Mouse (Mus musculus): ENCODE measurements around the gene Itgb1bp1.
A peak's percentile ranks its signal among the peaks of the same experiment; 100 is the strongest.

Gene Itgb1bp1

DNA sequence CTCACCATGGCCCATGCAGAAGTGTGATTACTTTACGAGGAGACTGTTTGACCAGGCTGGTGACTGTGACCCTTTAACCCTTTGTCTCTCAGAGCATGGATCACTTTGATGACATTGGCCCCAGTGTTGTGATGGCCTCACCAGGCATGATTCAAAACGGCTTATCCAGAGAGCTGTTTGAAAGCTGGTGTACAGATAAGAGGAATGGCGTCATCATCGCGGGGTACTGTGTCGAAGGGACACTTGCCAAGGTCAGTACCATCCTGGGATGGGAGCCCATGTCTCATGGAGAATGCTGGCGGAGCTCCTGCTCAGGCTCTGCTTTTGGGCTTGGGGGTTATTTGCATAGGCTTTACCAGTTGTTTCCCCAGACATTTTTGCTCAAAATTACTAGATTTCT lies 15.2 kb upstream of the Itgb1bp1 start:
- no peak for DNase-seq (ENCODE audit: low spot score)

DNA sequence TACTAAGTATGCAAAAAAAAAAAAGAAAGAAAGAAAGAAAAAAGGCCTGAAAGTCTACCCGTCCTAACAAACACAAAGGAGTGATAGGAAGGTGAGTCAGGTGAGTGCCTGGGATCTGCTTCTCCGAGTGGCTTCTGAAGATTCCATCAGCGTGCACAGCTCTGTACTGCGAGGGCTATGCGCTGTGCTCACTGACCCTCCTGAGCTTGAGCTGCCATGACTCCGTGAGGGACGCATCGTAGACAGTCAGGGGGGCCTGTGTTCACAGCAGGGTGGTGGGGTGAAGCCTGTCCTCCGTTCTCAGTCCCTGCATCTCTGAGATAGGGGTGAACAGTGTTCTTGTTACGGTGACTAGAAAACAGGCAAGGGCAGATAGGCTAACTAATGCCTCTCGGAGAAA lies 12.8 kb upstream of the Itgb1bp1 start:
- no peak for DNase-seq (ENCODE audit: low spot score)

DNA sequence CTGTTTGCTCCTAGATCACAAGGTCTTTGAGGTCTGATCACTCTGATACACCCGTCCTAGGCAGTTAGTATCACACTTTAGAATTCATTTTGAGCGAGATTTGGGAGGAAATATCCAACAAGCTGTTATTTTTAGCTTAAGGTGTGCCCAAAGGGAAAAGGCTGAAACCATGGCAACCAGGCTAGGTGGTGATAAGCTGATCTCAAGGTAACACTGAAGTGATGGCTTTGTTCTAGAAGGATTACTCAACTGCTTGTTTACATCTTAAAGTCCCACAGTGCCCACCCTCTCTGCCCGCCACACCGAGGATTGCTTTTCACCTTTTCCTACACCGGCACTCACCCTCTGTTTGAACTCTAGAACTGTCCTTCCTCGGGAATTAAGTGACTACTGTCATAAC lies 3.6 kb upstream of the Itgb1bp1 start:
- DNase-seq (ENCODE audit: low spot score): no peak

DNA sequence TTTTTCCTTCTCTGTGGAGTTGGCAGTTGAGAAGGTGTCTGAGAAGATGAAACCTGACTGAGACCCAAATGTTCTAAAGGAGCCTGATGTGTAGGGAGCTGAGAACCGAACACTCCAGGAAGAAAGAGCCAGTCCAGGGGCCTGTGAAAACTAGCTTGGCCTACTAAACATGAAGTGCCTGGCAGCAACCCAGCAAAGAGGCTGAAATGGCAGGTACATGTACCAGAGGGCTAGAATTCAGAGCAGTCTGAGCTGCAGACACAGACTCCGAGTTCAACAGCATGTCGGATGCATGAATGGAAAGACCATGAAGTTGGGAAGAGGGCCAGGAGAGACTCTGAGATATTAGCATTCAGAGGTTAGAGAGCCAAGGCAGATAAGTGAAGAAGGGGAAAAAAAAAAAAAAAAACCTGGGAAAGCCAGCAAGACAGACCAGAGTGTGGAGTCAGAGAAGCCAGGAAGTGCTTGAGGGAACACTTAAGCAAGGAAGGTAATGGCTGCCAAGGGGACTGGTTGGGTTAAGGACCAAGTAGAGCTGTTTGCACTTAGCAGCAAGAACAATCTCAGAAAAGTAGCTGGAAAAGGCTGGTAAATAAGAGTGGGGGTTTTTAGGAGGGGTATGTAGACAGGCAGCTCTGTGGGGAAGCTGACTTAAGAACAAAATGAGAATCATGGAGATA lies 2.8 kb upstream of the Itgb1bp1 start:
- DNase-seq (ENCODE audit: low spot score): no peak

DNA sequence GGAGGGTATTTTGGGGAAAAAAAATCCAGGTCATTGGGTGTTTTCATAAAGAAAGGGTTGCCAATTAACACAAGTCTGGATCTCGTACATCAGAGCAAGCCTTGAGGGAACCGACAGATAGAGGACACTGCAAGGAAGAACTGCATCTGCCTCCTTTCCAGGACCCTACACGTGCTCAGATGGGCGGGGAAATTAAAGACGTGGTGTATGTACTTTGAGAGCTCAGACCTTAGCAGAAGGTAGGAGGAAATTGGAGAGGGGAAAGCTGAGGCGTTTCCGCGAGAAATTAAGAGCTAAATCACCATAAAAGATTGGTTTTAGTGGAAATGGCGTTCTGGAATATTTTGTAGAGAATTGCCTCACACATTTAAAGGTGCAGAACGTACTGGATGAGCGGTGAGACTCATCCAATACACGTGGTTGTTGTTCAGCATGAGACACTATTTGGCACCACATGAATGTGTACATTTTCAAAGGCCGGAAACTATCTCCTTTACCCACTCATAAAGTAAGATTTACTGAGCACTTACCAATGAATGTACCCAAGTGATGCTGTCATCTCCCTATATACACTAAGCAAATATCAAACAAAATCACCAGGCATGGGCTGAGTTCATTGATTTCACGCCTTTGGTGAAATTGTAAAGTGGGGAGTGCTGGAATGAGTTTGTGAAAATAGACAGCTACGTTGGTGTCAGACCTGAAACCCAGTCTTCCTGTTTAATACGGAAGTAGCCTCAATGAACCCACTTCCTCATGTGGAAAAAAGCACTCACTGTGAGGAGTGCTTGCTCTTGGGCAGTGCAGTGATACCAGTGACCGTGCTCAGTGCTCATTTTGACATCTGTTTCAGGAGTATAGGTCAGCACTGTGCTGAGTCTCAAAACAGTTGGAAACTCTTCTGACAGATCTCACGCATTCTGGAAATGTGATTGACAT lies 897 bp upstream of the Itgb1bp1 start:
- no peak for DNase-seq (ENCODE audit: low spot score)

DNA sequence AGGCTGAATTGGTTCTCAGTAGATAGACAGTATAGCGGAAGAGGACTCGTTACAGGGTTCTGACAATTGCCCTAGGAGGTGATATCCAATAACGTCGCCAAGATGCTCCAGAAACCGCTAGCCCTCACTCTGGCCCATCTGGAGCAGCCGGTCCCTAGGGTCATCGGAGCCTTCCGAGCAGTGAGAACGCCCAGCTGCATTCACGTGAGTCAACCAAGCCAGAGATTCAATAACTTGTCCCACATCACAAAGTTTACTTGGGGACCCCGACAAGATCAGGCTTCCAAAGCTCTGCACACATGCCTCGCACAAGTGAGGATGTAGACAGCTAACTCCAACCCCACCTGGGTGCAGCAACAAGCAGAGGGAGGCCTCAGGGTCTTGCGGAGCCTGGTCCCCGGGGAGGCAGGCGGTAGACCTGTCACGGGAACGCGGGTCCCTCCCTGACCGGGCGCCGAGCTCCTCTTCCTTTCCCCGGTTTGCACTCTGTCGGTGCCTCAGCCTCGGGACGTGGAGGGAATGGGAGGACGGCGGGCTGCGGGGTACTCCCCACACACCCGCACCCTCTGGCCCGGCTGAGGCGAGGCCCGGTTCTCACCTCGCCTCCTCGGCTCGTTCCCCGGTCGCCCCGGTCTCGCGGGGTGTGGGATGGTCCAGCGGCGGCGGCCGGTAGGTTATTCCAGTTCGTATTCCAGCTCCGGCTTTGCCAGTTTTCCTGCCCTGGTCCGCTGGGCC lies 409 bp downstream of the Itgb1bp1 start:
- DNase-seq (ENCODE audit: low spot score): no peak

DNA sequence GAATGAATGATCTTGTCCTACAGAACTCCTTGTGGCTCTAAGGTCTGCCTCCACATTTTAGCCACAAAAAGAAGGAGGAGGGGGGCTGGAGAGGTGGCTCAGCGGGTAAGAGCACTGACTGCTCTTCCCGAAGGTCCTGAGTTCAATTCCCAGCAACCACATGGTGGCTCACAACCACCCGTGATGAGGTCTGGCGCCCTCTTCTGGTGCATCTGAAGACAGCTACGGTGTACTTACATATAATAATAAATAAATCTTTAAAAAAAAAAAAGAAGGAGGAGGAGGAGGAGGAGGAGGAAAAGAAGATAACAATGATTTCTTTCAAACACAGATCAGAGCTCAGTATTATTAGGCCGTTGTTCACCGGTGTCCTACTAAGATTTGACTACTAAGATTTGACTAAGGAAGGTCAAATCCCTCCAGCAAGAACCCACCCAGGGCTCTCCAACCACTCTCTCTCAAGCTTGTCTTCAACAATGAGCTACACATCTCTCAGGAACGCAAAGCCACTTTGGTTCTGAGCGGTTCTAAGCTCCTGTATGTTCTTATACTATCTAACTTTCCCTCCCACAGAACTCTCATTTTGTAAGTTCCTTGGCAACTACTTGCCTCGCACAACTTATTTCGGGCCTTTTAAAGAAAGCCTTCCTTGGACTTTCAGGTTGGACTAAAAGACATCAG lies 1.2 kb downstream of the Itgb1bp1 start, which contains the start of gene Cpsf3:
Gene Cpsf3 (plus strand): TSS at position 631 of the 681 bp plus-strand sequence.
- no peak for DNase-seq (ENCODE audit: low spot score)

DNA sequence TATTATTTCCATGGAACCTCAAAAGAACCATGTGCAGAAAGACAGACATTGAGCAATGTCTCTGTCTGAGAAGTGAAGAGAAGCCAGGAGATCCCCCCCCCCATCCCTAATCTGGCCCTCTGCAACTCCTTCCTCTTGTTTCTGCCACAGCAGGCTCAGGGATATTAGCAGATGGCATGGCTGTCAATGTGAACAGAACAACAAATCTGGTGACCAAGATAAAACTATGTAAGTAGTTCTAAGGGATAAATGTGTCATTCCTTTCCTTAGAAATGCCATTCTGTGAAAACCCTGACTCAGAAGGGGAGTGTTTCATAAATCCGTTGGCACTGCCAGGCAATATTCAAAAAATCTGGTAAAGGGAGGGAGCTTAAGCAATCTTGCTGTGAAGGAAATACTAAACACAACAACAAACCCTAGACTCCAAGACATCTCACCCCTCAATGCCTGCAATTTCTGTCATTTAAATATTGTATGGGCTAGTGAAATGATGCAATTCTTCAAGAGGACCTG lies 8.7 kb downstream of the Itgb1bp1 start:
- DNase-seq (ENCODE audit: low spot score): no peak

DNA sequence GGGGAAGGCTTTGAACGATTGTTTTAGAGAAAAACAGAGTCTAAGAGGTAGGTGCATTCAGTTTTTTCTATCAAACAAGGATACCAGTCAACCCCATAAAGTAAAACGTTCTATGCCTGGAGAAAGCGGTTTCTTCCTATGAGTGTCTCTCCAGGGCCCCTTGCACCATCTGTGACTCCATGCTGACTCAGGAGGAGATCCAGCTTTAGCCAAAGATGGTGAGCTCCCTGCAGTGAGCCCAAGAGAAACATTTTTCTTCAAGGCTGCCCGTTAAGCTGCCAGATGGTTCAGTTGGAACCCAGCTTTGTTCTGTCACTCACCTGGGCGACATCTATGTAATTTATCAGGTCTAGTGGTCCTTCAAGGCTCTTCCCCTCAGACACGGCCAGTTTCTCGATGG lies 11.6 kb downstream of the Itgb1bp1 start:
- no peak for DNase-seq (ENCODE audit: low spot score)

DNA sequence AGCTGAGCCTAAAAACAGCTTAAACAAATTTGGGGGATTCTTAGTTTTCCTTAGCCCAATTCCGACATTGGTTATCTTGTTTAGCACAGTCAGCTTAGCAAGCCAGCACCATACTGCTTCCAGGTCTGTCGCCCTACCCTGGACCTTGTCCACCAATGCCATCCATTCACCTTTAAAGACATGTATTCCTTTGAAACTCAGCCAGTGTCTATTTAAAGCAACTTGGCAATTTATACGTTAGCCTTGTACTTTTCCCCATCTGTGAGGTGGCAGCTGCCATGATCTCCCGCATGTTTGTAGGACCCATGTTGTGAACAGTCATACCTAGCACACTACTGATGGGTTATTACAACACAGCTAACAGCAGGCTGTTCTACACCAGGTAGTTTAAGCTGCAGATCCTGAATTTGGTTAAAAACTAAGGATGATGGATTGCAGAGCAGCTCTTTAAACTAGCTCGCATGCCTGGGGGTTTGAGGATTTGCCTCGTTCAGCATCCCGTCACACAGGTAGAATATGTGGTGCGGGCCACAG lies 17.9 kb downstream of the Itgb1bp1 start:
- no peak for DNase-seq (ENCODE audit: low spot score)

DNA sequence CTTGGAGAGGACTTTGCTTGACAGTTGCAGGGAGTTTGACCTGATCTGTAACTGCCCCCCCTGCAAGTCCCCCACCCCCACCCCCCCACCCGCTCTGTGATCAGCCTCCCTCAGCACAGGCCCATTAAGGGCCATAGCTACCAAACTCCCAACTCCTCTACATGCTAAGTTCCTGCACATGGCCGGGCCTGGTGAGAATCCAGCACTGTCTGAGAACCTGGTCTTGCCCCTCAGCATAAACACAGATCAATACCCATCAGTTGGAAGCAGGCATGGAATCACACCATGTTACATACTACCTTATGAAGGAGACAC lies 19.3 kb downstream of the Itgb1bp1 start:
- no peak for DNase-seq (ENCODE audit: low spot score)

DNA sequence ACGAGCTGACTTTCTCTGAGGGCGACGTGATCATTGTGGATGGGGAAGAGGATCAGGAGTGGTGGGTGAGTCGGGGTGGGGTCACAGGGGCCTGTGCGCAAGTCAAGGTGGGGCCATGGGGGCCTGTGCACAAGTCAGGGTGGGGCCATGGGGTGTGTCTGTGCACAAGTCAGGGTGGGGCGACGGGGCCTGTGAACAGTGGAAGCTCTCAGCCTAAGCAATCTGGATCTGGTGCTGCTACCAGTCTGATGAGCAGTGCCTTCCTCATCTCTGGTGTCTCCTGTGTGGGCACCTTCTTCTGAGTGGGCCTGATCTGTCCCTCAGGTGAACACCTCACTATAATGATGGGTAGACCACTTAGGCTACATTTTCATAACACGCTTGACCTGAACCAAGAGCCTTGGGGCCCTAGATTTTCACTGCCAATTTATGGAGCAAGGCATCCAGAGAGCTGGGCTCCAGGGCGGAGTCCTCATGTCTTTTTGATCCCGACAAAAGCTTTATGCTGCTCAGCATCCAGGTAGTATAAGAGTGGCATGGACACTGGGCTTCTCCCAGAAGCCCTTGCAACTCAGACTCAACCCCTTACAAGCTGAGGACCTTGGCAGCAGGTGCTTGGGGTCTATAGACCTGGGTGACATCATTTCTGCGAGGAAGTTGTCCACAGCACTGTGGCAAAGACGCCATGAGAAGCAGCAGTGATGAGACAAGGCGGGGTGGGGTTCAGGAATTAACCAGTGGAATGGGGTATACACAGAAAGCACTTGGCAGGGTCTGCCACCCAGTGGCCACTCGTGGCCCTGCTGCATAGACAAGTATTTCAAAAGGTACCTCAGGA lies 19.9 kb downstream of the Itgb1bp1 start:
- peak; percentile 52 for DNase-seq (ENCODE audit: low spot score)

DNA sequence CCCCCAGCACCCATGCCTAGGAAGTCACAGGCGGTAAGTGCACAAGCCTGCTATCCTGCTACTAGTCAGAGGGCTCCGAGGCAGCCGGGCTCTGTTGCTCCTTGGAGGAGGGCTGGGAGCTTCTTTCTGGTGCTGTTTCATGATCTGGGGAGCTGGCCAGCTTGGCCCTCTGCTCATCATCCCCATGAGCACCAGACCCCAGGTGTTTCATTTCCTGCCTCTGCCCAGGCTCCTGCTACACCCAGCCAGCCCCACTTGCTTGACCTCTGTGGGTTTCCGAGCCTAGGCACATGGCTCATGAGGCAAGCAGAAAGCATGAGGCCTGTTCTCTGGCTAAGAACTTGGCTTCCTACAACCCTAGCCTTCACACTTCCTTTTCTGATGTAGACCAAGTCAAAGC lies 20.6 kb downstream of the Itgb1bp1 start:
- no peak for DNase-seq (ENCODE audit: low spot score)

DNA sequence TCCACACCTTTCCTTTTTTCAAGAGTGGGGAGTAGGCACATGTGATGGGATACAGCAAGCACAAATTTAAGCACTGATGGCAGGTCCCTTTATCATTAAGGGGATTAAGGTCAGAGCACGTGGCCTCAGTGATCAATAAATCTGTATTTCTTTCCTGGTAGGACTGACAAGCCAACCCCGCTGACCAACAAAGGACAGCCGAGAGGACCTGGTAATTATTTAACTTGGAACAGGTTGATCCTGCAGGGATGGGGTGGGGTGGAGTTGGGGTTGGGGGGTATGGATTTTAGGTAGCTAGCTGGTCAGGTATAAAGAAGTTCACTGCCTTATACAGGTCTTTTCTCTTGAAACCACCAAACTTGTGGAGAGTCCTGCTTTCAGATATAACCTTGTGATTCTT lies 21.1 kb downstream of the Itgb1bp1 start:
- DNase-seq (ENCODE audit: low spot score): no peak

DNA sequence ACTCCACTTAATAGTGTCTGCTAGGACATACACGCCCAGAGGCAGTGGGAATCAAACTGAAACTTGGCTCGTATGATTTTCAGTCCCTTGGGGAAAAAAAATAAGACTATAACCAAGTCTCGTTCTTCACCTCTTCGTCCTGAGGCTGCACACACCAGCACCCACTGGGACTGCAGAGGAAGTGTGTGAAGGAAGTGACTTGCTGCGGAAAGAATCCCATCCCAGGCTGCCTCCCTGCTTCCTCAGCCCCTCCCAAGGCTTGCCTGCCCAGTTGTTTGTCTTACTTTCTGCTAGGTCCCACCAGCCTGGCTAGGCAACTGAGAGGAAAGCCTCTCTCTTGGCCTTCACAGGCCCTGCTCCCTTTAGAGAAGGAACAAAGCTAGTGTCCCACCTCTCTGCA lies 21.8 kb downstream of the Itgb1bp1 start:
- no peak for DNase-seq (ENCODE audit: low spot score)

DNA sequence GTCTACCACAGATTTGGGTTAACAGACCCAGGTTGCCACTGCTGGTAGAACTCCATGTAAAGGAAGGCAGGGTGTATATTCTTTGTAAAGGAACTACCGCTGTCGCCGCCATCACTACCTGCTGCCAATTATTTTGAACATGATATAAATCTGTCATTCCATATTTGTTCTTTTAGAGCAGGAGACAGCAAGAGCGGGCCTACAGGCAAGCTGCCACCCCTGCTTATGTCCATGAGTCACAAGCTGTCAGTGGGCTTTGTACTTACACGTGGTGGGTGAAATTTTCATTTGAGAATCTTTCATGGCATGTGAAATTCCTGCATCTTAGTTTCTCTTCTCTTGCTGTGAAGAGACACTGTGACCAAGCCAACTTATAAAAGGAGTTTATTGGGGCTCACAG lies 22.8 kb downstream of the Itgb1bp1 start:
- DNase-seq (ENCODE audit: low spot score): no peak

DNA sequence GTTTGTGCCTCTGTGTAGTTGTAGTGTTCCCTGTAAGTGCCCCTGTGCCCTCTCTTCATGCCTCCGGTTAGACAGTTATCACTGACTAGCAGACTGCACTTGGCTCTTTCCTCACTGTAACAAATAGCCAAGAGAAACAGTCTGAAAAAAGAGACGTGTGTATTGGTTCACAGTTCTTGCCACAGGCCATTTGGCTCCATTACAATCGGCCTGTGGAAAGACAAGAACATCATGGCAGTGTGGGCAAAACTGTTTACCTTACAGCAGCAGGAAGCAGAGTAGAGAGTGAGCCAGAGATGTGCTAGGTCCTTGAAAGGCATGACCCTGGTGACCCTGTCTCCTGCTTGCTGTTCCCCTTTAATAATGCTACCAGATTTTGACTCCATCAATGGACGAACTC lies 24.6 kb downstream of the Itgb1bp1 start:
- no peak for DNase-seq (ENCODE audit: low spot score)

DNA sequence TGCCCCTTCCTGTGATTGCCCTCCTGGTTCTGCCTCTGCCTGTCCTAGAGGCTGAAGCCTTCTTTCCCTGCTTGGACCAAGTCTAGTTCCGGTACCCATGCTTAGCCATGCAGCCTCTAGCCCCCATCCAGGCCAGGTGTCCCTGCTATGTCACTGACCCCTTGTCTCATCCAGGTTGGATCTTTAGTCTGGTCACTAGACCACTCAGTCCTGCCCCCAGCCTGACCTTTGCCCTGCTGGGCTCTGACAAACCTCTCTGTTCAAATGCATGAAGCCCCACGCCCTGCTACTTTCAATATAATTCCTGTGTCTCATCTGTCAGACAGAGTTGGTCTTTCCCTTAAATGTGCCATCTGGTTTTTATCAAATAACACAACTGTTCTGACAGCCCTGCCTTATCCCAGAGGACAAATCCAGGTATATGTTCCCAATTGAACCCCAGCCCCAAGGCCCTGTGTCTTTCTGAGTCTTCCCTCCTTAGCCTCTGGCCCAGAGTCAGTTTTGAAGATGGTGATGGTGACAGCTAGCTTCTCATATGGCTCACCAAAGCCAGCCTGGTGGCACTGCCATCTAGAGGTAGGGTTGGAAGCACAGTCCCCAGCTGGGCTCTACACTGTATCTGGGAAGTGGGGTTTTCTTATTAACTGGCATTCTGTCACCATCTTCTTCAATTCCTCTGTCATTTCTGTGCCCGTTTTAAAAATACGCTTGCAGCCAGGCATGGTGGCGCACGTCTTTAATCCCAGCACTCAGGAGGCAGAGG lies 25.4 kb downstream of the Itgb1bp1 start:
- no peak for DNase-seq (ENCODE audit: low spot score)

DNA sequence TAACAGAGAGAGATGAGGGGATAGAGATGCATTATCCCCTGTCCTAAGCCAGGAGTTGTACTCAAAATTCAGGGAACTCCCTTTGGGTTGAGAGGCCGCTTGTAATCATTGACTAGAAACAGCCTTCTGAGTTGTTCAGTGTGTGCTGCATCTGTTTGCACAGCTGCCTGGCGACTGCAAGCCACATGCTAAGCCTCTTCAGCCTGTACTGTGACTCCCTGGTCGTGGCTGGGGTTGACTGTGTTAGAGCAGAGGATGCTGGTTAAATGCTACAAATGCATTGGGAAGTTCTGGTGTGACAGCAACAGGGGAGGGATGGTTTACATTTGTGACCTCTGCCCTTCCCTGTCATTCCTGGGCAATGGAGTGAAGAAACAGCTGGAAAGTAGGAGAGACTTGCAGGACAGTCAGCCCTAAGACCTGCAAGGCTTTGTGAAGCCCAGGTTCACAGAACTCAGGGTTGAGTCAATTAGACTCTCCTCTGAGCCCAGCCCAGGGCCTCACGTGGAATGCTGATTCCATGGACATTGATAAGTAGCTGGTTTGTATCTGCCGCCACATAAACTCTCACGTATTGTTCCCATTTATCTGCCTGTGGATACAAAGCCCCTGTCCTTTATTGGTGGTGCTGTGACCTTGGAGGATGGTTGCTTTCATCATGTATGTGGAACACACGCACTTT lies 38.2 kb downstream of the Itgb1bp1 start:
- DNase-seq (ENCODE audit: low spot score): no peak
